Mouse (Mus musculus): ENCODE results near the gene Med17. TPM values are rescaled to one million over a fixed set of nuclear protein-coding genes. Genes with fewer than 3 reads are reported as not detected.
"Not testable (repeated sequence)": the region's sequence is repeated elsewhere in the genome, so short reads cannot be mapped to it uniquely, and the experiment has no call there.

Med17 gene
- total RNA-seq (2015) = 46.8 and 50.0 TPM in 2 replicates
- 35.6 TPM in 2 replicates for total RNA-seq (2017)

DNA sequence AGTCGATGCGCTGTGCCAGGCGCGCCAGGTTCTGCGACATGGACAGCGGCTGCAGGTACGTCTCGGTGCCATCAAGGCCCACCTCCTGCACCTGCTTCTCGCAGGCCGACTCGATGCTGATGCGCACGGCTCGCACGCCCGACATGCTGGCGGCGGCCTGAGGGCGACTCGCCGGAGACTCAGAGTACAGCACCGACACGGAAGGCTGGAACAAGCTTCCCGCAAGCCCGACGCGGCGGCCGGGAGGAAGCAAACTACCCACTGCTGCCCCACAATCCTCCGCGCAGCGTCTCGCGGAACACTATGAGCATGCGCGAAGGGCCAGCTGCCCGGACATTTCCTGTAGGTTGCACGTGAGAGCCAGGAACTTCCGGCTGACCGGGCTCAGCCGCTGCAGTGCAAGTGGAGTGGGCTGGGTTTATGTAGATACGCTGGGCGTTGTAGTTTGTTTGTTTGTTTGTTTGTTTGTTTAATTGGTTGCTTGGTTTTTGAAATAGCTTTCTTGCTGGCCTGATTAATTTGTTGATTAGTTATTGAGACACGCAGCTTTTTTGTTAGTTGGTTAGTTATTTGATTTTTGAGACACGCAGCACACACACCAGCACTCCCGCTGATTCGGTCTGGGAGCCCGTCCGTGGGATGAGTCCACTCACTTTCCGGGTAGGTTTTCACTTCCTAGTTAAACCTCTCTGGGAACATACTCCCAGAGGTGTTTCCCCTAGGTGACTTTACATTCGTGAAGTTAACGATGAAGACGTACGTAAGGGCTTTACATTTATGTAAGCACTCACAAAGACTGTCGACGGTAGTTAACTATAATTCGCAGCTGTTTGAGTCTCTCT lies at the start of gene Med17:
TSS of gene Med17 (minus strand) at position 283 of the 842 bp plus-strand sequence.
- ATAC-seq (replicated peaks; ENCODE audit: poor library complexity) = peak; percentile 91

DNA sequence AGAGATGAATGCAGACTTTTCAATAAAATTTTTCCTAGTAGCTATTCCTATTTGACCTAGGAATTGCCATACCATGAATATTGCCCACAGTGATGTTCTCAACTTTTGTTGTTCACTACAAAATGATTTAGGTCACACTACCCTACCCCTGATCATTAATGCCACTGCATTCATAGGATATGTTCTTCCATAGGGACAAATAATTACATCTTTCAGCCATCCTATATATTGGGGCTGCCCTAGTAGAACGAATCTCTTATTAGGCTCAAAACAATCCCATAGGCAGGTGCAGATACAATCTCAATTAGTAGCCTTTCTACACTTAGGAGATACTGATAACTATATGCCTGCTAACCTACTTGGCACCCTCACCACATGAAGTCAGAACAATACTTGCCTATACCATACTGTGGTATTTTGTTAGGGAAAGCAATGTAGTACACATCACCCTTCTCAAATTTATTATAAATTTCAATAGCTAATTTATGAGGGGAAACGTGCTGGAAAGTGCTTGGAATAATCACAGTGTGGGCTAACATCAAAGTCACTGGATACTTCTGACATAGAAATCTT lies 38.5 kb upstream of the Med17 start:
- no peak for ATAC-seq (replicated peaks; ENCODE audit: poor library complexity)

GRCm38 (mm10) chr9:15317223-15318169 lies 37.8 kb upstream of the Med17 start:
- 0 out of 2 replicates have a peak, but pooled peaks have one; percentile 11 for ATAC-seq (replicated peaks; ENCODE audit: poor library complexity)

- ATAC-seq (replicated peaks; ENCODE audit: poor library complexity) = not testable (repeated sequence)
Observed at GRCm38 (mm10) chr9:15316296-15316695, 36.6 kb upstream of the Med17 start.

- ATAC-seq (replicated peaks; ENCODE audit: poor library complexity) = no peak
Observed at GRCm38 (mm10) chr9:15314619-15315018, 34.9 kb upstream of the Med17 start.

DNA sequence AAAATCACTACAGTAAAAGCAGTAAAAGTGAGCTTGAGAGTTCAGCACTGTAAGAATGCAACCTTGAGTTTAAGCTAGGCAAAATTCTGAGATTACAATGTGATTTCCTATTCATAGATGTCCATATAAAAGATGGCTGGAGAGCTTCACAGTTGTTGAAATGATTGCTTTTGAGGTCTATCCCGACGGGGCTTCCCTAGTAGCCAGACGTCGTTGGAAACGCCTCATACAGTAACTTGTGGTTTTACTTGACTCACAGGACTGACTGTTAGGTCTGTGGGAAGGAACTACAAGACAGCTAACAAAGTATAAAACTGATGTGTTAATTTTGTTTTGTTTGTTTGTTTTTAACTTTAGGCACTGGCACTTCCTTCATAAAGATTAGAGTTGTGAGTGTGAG lies 33.9 kb upstream of the Med17 start:
- no peak for ATAC-seq (replicated peaks; ENCODE audit: poor library complexity)

- peak; percentile 76 for ATAC-seq (replicated peaks; ENCODE audit: poor library complexity)
Observed at GRCm38 (mm10) chr9:15312054-15312735, 32.5 kb upstream of the Med17 start.

DNA sequence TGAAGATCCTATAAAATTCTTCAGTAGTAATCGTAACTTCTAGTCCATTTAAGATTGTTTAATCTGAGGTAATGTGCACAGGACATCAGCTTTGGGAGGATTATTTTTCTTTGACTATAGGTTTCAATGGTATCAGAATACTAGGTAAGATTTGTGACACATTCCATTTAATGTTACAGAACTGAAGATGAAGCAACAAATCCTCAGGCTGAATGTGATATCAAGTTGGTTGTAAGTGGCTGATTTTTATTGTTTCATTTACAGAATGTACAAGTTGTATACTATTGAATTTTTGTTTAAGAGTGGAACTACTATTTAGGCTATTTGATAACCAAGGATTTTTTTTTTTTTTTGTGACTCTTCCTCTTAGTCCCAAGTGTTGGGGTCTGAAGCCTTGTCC lies 30.4 kb upstream of the Med17 start:
- ATAC-seq (replicated peaks; ENCODE audit: poor library complexity) = no peak

DNA sequence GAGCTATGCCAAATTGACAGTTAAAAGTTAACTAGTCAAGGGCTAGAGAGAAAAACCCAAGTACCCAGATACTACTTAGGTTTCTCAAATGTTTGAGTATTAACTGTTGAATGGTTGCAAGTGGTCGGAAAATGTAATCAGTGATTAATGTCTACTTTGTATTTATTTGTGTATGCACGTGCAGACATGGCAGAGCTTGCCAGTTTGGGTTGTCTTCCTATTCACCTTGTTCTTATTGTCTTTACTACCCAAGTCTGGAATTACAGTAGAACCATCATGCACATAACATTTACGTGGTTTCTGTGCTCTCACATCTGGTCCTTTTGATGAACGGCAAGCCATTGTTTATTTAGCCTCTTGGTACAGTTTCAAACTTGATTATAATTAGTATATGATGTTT lies 29.7 kb upstream of the Med17 start:
- no peak for ATAC-seq (replicated peaks; ENCODE audit: poor library complexity)

DNA sequence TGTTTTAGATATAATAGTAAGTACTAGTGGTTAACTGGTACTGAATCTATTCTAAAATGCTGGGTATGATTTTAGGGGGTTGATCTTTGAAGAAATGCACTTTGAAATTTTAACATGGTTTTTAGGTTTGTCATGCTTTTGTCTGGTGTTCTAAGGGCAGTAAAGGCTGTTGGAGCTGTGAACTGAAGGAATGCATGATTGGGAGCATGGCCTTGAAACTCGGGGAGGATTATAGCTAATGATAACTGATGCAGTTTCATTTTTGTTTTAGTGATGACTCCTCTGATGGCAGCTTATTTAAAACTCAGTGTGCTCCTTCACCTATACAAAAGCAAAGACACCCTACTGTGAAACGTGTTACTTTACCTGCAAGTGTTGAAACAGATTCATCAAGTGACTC lies 28.5 kb upstream of the Med17 start:
- ATAC-seq (replicated peaks; ENCODE audit: poor library complexity) = no peak

- ATAC-seq (replicated peaks; ENCODE audit: poor library complexity) = no peak
Observed at GRCm38 (mm10) chr9:15307257-15307656, 27.5 kb upstream of the Med17 start.

DNA sequence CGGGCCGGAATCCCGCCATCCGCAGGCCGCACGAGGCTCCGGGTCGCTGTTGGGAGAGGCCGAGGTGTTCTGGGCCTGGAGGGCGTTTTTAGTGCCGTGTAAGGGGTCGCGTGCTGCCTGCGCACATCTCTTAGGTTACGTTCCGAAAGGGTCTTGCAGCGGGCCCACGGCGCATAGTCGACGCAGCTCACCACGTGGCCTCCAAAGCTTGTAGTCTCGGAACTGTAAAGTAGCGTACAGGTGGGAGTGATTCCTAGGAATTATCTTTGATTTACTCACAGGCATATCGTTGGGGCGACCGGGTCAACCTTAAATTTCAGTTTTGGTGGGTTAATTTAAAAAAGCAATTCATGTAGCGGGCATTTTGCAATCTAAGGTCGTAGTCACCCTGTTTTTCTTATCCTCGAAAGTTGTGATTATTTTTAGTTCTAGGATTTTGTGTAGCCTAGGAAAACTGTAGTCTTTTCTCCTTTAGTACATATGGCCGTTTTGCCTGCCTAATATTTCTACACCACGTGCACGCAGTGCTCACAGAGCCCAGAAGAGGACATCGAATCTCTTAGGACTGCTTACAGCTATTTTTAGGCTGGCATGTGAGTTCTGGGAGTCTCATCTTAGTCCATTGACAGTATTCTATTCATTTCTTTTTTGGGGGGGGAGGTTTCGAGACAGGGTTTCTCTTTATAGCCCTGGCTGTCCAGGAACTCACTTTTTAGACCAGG lies 26.8 kb upstream of the Med17 start, which contains the start of gene 4931406C07Rik:
TSS of gene 4931406C07Rik (minus strand) at position 51 of the 722 bp plus-strand sequence.
- ATAC-seq (replicated peaks; ENCODE audit: poor library complexity) = no peak

GRCm38 (mm10) chr9:15305503-15306397 lies 26.0 kb upstream of the Med17 start, which contains the start of gene Taf1d:
TSS of gene Taf1d (plus strand) at chr9:15306214.
- peak; percentile 88 for ATAC-seq (replicated peaks; ENCODE audit: poor library complexity)

GRCm38 (mm10) chr9:15302881-15303280 lies 23.1 kb upstream of the Med17 start:
- no peak for ATAC-seq (replicated peaks; ENCODE audit: poor library complexity)

DNA sequence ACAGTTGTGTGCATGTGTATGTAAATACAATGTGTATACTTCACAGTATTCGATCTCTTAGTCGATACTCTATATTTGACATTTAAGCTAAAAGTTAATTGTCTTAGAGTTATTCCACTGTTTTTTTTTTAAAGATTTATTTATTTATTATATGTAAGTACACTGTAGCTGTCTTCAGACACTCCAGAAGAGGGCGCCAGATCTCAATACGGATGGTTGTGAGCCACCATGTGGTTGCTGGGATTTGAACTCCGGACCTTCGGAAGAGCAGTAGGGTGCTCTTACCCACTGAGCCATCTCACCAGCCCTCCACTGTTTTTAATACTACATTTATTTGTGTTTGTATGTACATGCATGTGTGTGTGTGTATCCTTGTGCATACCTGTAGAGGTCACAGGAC lies 22.3 kb upstream of the Med17 start:
- not testable (repeated sequence) for ATAC-seq (replicated peaks; ENCODE audit: poor library complexity)

GRCm38 (mm10) chr9:15301399-15301798 lies 21.7 kb upstream of the Med17 start:
- ATAC-seq (replicated peaks; ENCODE audit: poor library complexity) = peak; percentile 32

DNA sequence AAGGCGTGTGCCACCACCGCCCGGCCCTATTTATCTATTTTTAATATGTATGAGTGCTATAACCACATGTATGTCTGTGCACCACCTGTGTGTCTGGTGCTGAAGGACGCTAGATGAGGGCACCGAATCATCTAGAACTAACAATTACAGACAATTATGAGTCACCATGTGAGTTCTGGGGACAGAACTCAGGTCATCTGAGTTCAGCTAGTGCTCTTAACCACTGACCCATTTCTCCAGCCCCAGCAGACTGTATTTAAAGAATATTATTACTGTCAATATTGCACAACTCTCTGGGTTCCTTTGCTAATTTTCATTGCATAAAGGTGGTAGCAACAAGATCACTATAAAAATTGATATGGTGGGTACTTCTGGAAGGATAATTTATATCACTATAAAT lies 20.3 kb upstream of the Med17 start:
- no peak for ATAC-seq (replicated peaks; ENCODE audit: poor library complexity)

- peak; percentile 81 for ATAC-seq (replicated peaks; ENCODE audit: poor library complexity)
Observed at GRCm38 (mm10) chr9:15298451-15298850, 18.7 kb upstream of the Med17 start.

GRCm38 (mm10) chr9:15297112-15297511 lies 17.4 kb upstream of the Med17 start:
- ATAC-seq (replicated peaks; ENCODE audit: poor library complexity) = no peak
